Mouse (Mus musculus): ENCODE data around the gene Vmn2r24.
"Not testable (repeated sequence)": the region's sequence is repeated elsewhere in the genome, so short reads cannot be mapped to it uniquely, and the experiment has no call there.

Gene Vmn2r24

GRCm38 (mm10) chr6:123778579-123778978, at the start of gene Vmn2r24:
Gene Vmn2r24 (plus strand): TSS chr6:123778879.
- DNase-seq, result no peak

GRCm38 (mm10) chr6:123770031-123770430, 8.6 kb upstream of the Vmn2r24 start:
- DNase-seq, result no peak

- DNase-seq, result no peak
Measured at GRCm38 (mm10) chr6:123784857-123785256, 6.2 kb downstream of the Vmn2r24 start.

- no peak for DNase-seq
Measured at GRCm38 (mm10) chr6:123793746-123794145, 15.1 kb downstream of the Vmn2r24 start.

GRCm38 (mm10) chr6:123810291-123810690, 31.6 kb downstream of the Vmn2r24 start:
- not testable (repeated sequence) for DNase-seq

- no peak for DNase-seq
Measured at GRCm38 (mm10) chr6:123819951-123820350, 41.3 kb downstream of the Vmn2r24 start.

GRCm38 (mm10) chr6:123853363-123853762, 74.7 kb downstream of the Vmn2r24 start, which contains the start of gene Vmn2r25:
Gene Vmn2r25 (minus strand): TSS chr6:123853463.
- not testable (repeated sequence) for DNase-seq

All from retina, postnatal 1 day (tissue).